In genomic region chr6:48825016-48825415, GRCm38 (mm10) we compare ENCODE assay signal across 20 mouse cellular contexts. TPM values are rescaled to one million over a fixed set of nuclear protein-coding genes. Genes with fewer than 3 reads are reported as not detected.
DNase-seq lines count a peak whose midpoint lies in the region; ATAC-seq and TF ChIP-seq lines count a peak whose summit lies in the region.
"Had no signal": no experiment of that assay in that cellular context is flagged by ENCODE, and none has a peak within 500 bp of the region (broad histone marks: within the 10 kb centered on the region; RNA-seq: fewer than 3 reads in every experiment).

No protein-coding gene starts in this region.

- no peaks in the 10 kb centered on the region for H3K9me3 ChIP-seq in kidney, embryonic 16.5 days (ENCODE audit: low read length)
- H3K9me3 ChIP-seq in kidney, postnatal 0 days (replicated peaks; ENCODE audit: low read length) = no peaks in the 10 kb centered on the region
- H3K9me3 ChIP-seq in liver, embryonic 16.5 days (replicated peaks; ENCODE audit: control insufficient read depth, low read length) = no peaks in the 10 kb centered on the region
- H3K9me3 ChIP-seq in stomach, postnatal 0 days (ENCODE audit: control insufficient read depth, low read length) = no peaks in the 10 kb centered on the region
- H3K9me3 ChIP-seq: embryonic facial prominence, embryonic 15.5 days; forebrain, embryonic 13.5 days; G1E; hindbrain, embryonic 12.5 days; midbrain, embryonic 10.5 days had no signal

- peak; percentile 54 for DNase-seq in kidney, adult 18-20 months
- DNase-seq in kidney, postnatal 0 days (ENCODE audit: low spot score) = peak; percentile 27
- DNase-seq in stomach, postnatal 0 days (ENCODE audit: low spot score) = peak; percentile 76
- no peak for DNase-seq in spleen, postnatal 36 days (ENCODE audit: low spot score in 2 of 2)
- DNase-seq in heart, adult 9 months (ENCODE audit: low spot score in 2 of 2) = no peak
- DNase-seq: B cell, adult 2 months; cerebellum, adult 11-12 months; gastrocnemius, postnatal 25 days; layer of hippocampus, postnatal 36 days; right cerebral cortex, postnatal 14 days had no signal

- no peak for ATAC-seq in kidney, embryonic 16.5 days (ENCODE audit: low FRiP score, low TSS enrichment)
- no peak for ATAC-seq in kidney, postnatal 0 days (replicated peaks; ENCODE audit: low FRiP score, low read depth)
- ATAC-seq in liver, embryonic 16.5 days (ENCODE audit: low read depth) = peak; percentile 90
- ATAC-seq in stomach, postnatal 0 days (ENCODE audit: low FRiP score, low TSS enrichment) = peak; percentile 94
- no peak for ATAC-seq in inflammation-experienced regulatory T-cells, adult 6 months
- ATAC-seq: forebrain, embryonic 13.5 days had no signal

- H3K27me3 ChIP-seq in kidney, embryonic 16.5 days (ENCODE audit: insufficient read depth, low read length) = no peaks in the 10 kb centered on the region
- no peaks in the 10 kb centered on the region for H3K27me3 ChIP-seq in kidney, postnatal 0 days (ENCODE audit: insufficient read depth, low read length)
- H3K27me3 ChIP-seq in liver, embryonic 16.5 days (ENCODE audit: control insufficient read depth, insufficient read depth, low read depth, low read length) = no peaks in the 10 kb centered on the region
- H3K27me3 ChIP-seq in stomach, postnatal 0 days (ENCODE audit: control insufficient read depth, insufficient read depth, low read length) = no peaks in the 10 kb centered on the region
- H3K27me3 ChIP-seq: embryonic facial prominence, embryonic 15.5 days; forebrain, embryonic 13.5 days; hindbrain, embryonic 12.5 days had no signal

- TF ChIP-seq EP300 in stomach, postnatal 0 days (optimal IDR thresholded peaks at IDR 0.05) = no peak

- no peak overlapping the region for H3K9ac ChIP-seq in kidney, embryonic 16.5 days (replicated peaks; ENCODE audit: low read length)
- no peak overlapping the region for H3K9ac ChIP-seq in kidney, postnatal 0 days (ENCODE audit: low read depth, low read length)
- H3K9ac ChIP-seq in liver, embryonic 16.5 days (ENCODE audit: low read depth, low read length) = no peak overlapping the region
- H3K9ac ChIP-seq in stomach, postnatal 0 days (ENCODE audit: low read length) = no peak overlapping the region
- H3K9ac ChIP-seq: embryonic facial prominence, embryonic 15.5 days; forebrain, embryonic 13.5 days; hindbrain, embryonic 12.5 days had no signal

- TF ChIP-seq CTCF in kidney, postnatal 0 days (IDR thresholded peaks at IDR 0.05; ENCODE audit: low read depth) = no peak
- TF ChIP-seq CTCF in stomach, postnatal 0 days (IDR thresholded peaks at IDR 0.05; ENCODE audit: low read depth) = no peak

- no peaks in the 10 kb centered on the region for H3K36me3 ChIP-seq in kidney, embryonic 16.5 days (ENCODE audit: insufficient read depth, low read length)
- H3K36me3 ChIP-seq in kidney, postnatal 0 days (ENCODE audit: insufficient read depth, low read length) = no peaks in the 10 kb centered on the region
- no peaks in the 10 kb centered on the region for H3K36me3 ChIP-seq in liver, embryonic 16.5 days (ENCODE audit: control insufficient read depth, insufficient read depth)
- H3K36me3 ChIP-seq in stomach, postnatal 0 days (ENCODE audit: control insufficient read depth, insufficient read depth, low read length) = no peaks in the 10 kb centered on the region
- H3K36me3 ChIP-seq: embryonic facial prominence, embryonic 15.5 days; G1E; hindbrain, embryonic 12.5 days; midbrain, embryonic 10.5 days had no signal

- WGBS in kidney, embryonic 16.5 days = 70% methylated on average over 7 of the region's 7 CpGs
- WGBS in kidney, postnatal 0 days = 62% methylated on average over 7 of the region's 7 CpGs
- WGBS in liver, embryonic 16.5 days (ENCODE audit: insufficient replicate concordance) = 56% methylated on average over 7 of the region's 7 CpGs
- WGBS in stomach, postnatal 0 days = 47% methylated on average over 7 of the region's 7 CpGs

- H3K4me3 ChIP-seq in kidney, embryonic 16.5 days (ENCODE audit: low read length) = no peak overlapping the region
- no peak overlapping the region for H3K4me3 ChIP-seq in kidney, postnatal 0 days (replicated peaks; ENCODE audit: low read depth, low read length)
- H3K4me3 ChIP-seq in liver, embryonic 16.5 days (ENCODE audit: low read depth, low read length) = no peak overlapping the region
- no peak overlapping the region for H3K4me3 ChIP-seq in stomach, postnatal 0 days (ENCODE audit: low read depth, low read length)
- H3K4me3 ChIP-seq: embryonic facial prominence, embryonic 15.5 days; forebrain, embryonic 13.5 days; hindbrain, embryonic 12.5 days; midbrain, embryonic 10.5 days had no signal

- H3K4me1 ChIP-seq in kidney, embryonic 16.5 days (ENCODE audit: insufficient read depth, low read length) = peaks cover 7% of the 10 kb centered on the region; the same call in 1 of the 2 replicates
- H3K4me1 ChIP-seq in kidney, postnatal 0 days (replicated peaks; ENCODE audit: insufficient read depth, low read length) = no peaks in the 10 kb centered on the region; the same call in 1 of the 2 replicates
- peaks cover 7% of the 10 kb centered on the region for H3K4me1 ChIP-seq in liver, embryonic 16.5 days (ENCODE audit: control insufficient read depth, low read depth, low read length)
- 0 out of 2 replicates have a peak, but pooled peaks cover 6% of the 10 kb centered on the region for H3K4me1 ChIP-seq in stomach, postnatal 0 days (replicated peaks; ENCODE audit: control insufficient read depth, insufficient read depth)
- H3K4me1 ChIP-seq: forebrain, embryonic 13.5 days; hindbrain, embryonic 12.5 days; midbrain, embryonic 10.5 days had no signal

- H3K27ac ChIP-seq in kidney, embryonic 16.5 days (ENCODE audit: low read length) = no peak overlapping the region
- no peak overlapping the region for H3K27ac ChIP-seq in kidney, postnatal 0 days
- H3K27ac ChIP-seq in liver, embryonic 16.5 days (ENCODE audit: low read length) = peak overlapping the region; percentile 71
- no peak overlapping the region for H3K27ac ChIP-seq in stomach, postnatal 0 days (replicated peaks)
- H3K27ac ChIP-seq: embryonic facial prominence, embryonic 15.5 days; forebrain, embryonic 13.5 days; hindbrain, embryonic 12.5 days; midbrain, embryonic 10.5 days had no signal

- H3K4me2 ChIP-seq in kidney, embryonic 16.5 days (replicated peaks; ENCODE audit: low read depth, low read length) = no peak overlapping the region
- H3K4me2 ChIP-seq in kidney, postnatal 0 days (ENCODE audit: low read length) = no peak overlapping the region
- H3K4me2 ChIP-seq in liver, embryonic 16.5 days (ENCODE audit: low read depth, low read length) = no peak overlapping the region
- H3K4me2 ChIP-seq in stomach, postnatal 0 days (replicated peaks; ENCODE audit: low read depth) = no peak overlapping the region
- H3K4me2 ChIP-seq: embryonic facial prominence, embryonic 15.5 days; forebrain, embryonic 13.5 days; hindbrain, embryonic 12.5 days had no signal

RNA-seq across cellular contexts. Expression of gene Tmem176a, which starts 15.7 kb away (rescaled TPM):
- 194 and 227 TPM in 2 replicates for polyA plus RNA-seq in kidney, embryonic 16.5 days (2015; fragmentation: Nextera tagmentation; extraction: Ambion mirVana)
- polyA plus RNA-seq in kidney, postnatal 0 days (2015; fragmentation: Nextera tagmentation; extraction: Ambion mirVana) = 315 and 333 TPM in 2 replicates
- 138 and 147 TPM in 2 replicates for polyA plus RNA-seq in liver, embryonic 16.5 days (2015; fragmentation: Nextera tagmentation; extraction: Ambion mirVana)
- polyA plus RNA-seq in stomach, postnatal 0 days (2015; fragmentation: Nextera tagmentation; extraction: Ambion mirVana) = 131 and 134 TPM in 2 replicates
- polyA plus RNA-seq in inflammation-experienced regulatory T-cells, adult 6 months (2017; shearing (Covaris generic)) = 10 to 100 TPM; 13.3 to 32.6 (median 28.4) TPM
- polyA plus RNA-seq: G1E had no signal

RNA-seq across cellular contexts. Expression of gene Tmem176b, which starts 16.3 kb away (rescaled TPM):
- polyA plus RNA-seq in kidney, embryonic 16.5 days (2015; fragmentation: Nextera tagmentation; extraction: Ambion mirVana) = 479 and 496 TPM in 2 replicates
- polyA plus RNA-seq in kidney, postnatal 0 days (2015; fragmentation: Nextera tagmentation; extraction: Ambion mirVana) = 669 and 685 TPM in 2 replicates
- polyA plus RNA-seq in liver, embryonic 16.5 days (2015; fragmentation: Nextera tagmentation; extraction: Ambion mirVana) = 207 and 215 TPM in 2 replicates
- polyA plus RNA-seq in stomach, postnatal 0 days (2015; fragmentation: Nextera tagmentation; extraction: Ambion mirVana) = 245 and 254 TPM in 2 replicates
- polyA plus RNA-seq in inflammation-experienced regulatory T-cells, adult 6 months (2017; shearing (Covaris generic)) = 10 to 100 TPM; 28.1 to 42.7 (median 29.5) TPM
- polyA plus RNA-seq: G1E had no signal

RNA-seq across cellular contexts. Expression of gene Aoc1, which starts 47.7 kb away (rescaled TPM):
- polyA plus RNA-seq in kidney, embryonic 16.5 days (2015; fragmentation: Nextera tagmentation; extraction: Ambion mirVana) = 4.7 and 6.0 TPM in 2 replicates
- 9.9 and 11.0 TPM in 2 replicates for polyA plus RNA-seq in kidney, postnatal 0 days (2015; fragmentation: Nextera tagmentation; extraction: Ambion mirVana)
- polyA plus RNA-seq in liver, embryonic 16.5 days (2015; fragmentation: Nextera tagmentation; extraction: Ambion mirVana) = 0.20 TPM in 1 of 2 replicates, not detected in the other
- polyA plus RNA-seq in stomach, postnatal 0 days (2015; fragmentation: Nextera tagmentation; extraction: Ambion mirVana) = not detected in 2 replicates
- polyA plus RNA-seq in inflammation-experienced regulatory T-cells, adult 6 months (2017; shearing (Covaris generic)) = not detected
- polyA plus RNA-seq: forebrain, embryonic 13.5 days; G1E; heart, embryonic 14.5 days; hindbrain, embryonic 12.5 days; midbrain, embryonic 10.5 days had no signal

RNA-seq across cellular contexts. Expression of gene Gimap3, which starts 54.4 kb away (rescaled TPM):
- 0.19 TPM in 1 of 2 replicates, not detected in the other for polyA plus RNA-seq in kidney, embryonic 16.5 days (2015; fragmentation: Nextera tagmentation; extraction: Ambion mirVana)
- 0.13 and 0.17 TPM in 2 replicates for polyA plus RNA-seq in kidney, postnatal 0 days (2015; fragmentation: Nextera tagmentation; extraction: Ambion mirVana)
- polyA plus RNA-seq in liver, embryonic 16.5 days (2015; fragmentation: Nextera tagmentation; extraction: Ambion mirVana) = 0.20 and 0.37 TPM in 2 replicates
- 0.07 and 0.10 TPM in 2 replicates for polyA plus RNA-seq in stomach, postnatal 0 days (2015; fragmentation: Nextera tagmentation; extraction: Ambion mirVana)
- polyA plus RNA-seq in inflammation-experienced regulatory T-cells, adult 6 months (2017; shearing (Covaris generic)) = 1,000 to 10,000 TPM; 1,096 to 1,768 (median 1,751) TPM
- polyA plus RNA-seq: embryonic facial prominence, embryonic 15.5 days; forebrain, embryonic 13.5 days; G1E; heart, embryonic 14.5 days; hindbrain, embryonic 12.5 days; limb, embryonic 14.5 days; midbrain, embryonic 10.5 days had no signal

Comparison
In these comparisons a context has a peak if more than half of its experiments do, and no peak if none do; other contexts are left out.
1. DNase-seq: peak in kidney, adult 18-20 months (single experiment), kidney, postnatal 0 days (single experiment) and stomach, postnatal 0 days (single experiment); none in spleen, postnatal 36 days (0 of 2) and heart, adult 9 months (0 of 2).
2. ATAC-seq: peak in liver, embryonic 16.5 days (single experiment) and stomach, postnatal 0 days (single experiment); none in kidney, embryonic 16.5 days (single experiment), kidney, postnatal 0 days (single experiment) and inflammation-experienced regulatory T-cells, adult 6 months (single experiment).